Mouse (Mus musculus) limb, embryonic 15.5 days (tissue): ENCODE results near the gene Ube3b. TPM values are rescaled to one million over a fixed set of nuclear protein-coding genes. Genes with fewer than 3 reads are reported as not detected.
A peak's percentile ranks its signal among the peaks of the same experiment; 100 is the strongest.

Source experiments
- ATAC-seq: fragments of 200-750 bp; cut with Nextera tagmentation; 2 replicates; pipeline ENCODE4 v1.8.0; 2017; ENCODE audit warnings: low read depth, moderate TSS enrichment; ENCODE audit not compliant: insufficient number of reproducible peaks, low FRiP score, low TSS enrichment
- H3K27ac ChIP-seq: fragments of 300-500 bp; sonication (generic); 2 replicates; pipeline ENCODE4 v1.5.1; 2015; ENCODE audit warnings: moderate library complexity, mild to moderate bottlenecking, inconsistent platforms
- H3K27me3 ChIP-seq: fragments of 300-500 bp; sonication (generic); 2 replicates; pipeline ENCODE4 v1.6.1; 2015; ENCODE audit warnings: inconsistent platforms
- H3K36me3 ChIP-seq: fragments of 300-500 bp; sonication (generic); 2 replicates; pipeline ENCODE4 v1.6.1; 2015; ENCODE audit warnings: inconsistent platforms
- H3K4me1 ChIP-seq: fragments of 300-500 bp; sonication (generic); 2 replicates; pipeline ENCODE4 v1.6.1; 2015; ENCODE audit warnings: inconsistent platforms
- H3K4me2 ChIP-seq: fragments of 300-500 bp; sonication (generic); 2 replicates; pipeline ENCODE4 v1.6.1; 2015; ENCODE audit warnings: mild to moderate bottlenecking, inconsistent platforms
- H3K4me3 ChIP-seq: fragments of 300-500 bp; sonication (generic); 2 replicates; pipeline ENCODE4 v1.5.1; 2015; ENCODE audit warnings: mild to moderate bottlenecking, inconsistent platforms
- H3K9ac ChIP-seq: fragments of 300-500 bp; sonication (generic); 2 replicates; pipeline ENCODE4 v1.6.1; 2015; ENCODE audit warnings: inconsistent platforms
- H3K9me3 ChIP-seq: fragments of 300-500 bp; sonication (generic); 2 replicates; pipeline ENCODE4 v1.6.1; 2016; ENCODE audit warnings: inconsistent platforms
- WGBS: fragments of 180-500 bp; shearing (Covaris S2); methylation state at CpG from one replicate; pipeline ENCODE4 v1.1.7; 2015; 5-methylcytosine and 5-hydroxymethylcytosine counted together
- polyA plus RNA-seq: library from polyadenylated mRNA; unstranded; fragments of >200 nt; fragmentation: Nextera tagmentation; extraction: Ambion mirVana; gene quantifications from 2 replicates; pipeline ENCODE4 v1.2.1, GENCODE M21; 2015

The Ube3b gene
- polyA plus RNA-seq, 1 experiment from 2014 or later: 41.9 TPM

DNA sequence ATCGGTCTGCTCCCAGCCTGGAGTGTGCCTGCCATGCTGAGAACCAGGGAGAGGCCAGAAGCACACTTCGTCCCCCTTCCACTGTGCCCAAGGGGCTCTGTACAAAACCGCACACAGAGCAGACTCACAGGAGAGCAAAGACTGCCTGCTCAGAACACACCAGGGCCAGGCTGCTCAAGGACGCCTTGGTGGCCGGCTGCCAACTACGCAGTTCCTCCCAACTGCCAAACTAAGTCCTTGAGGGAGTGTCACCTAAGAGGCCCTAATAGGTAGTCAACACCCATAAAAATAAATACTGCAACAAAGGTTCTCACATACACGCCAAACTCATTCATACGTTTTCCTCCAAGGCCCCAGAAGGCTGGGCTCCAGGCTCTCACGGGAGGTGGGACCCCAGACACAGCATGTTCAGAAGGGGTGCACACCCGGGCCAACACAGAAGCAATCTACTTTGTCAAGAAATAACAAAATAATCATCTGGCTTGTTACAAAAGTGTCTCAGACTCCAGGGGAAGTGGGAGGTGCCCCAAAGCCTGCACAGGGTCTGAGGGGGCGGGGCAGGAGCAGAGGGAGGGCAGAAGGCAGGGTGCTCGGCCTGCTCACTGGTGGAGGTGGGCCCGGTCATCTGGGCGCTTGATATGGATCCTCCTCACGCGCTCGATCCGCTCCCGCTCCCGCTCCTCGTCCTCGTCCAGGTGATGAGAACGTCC lies 15.2 kb upstream of the Ube3b start:
- 74% methylated on average over 23 of the region's 23 CpGs for WGBS
- no peak overlapping the region for H3K4me2 ChIP-seq
- H3K4me3 ChIP-seq: no peak overlapping the region
- peak overlapping the region; percentile 67 for H3K27ac ChIP-seq
- peaks cover 35% of the 10 kb centered on the region for H3K4me1 ChIP-seq
- no peak overlapping the region for H3K9ac ChIP-seq
- ATAC-seq: peak; percentile 50; the same call in 1 of the 2 replicates
- H3K27me3 ChIP-seq: no peaks in the 10 kb centered on the region
- H3K9me3 ChIP-seq: no peaks in the 10 kb centered on the region
- H3K36me3 ChIP-seq: peaks cover 95% of the 10 kb centered on the region

DNA sequence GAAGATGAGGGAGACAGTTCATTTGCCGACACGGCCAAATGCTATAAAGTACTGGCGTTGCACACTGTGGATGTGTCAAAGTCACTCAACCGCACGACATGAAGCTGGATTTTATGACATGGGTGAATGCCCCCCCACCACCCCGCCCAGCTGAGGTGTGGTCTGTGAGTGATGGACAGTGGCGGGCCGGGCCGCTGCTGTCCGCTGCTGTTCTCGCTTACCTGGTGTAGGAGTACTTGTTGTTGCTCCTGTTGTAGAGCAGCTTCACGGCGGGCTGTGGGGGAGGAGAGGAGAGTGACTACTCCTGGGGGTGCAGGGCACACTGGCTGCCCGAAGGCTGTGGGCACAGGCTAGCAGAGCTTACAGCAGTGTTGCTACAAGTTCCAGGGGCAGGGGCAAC lies 12.3 kb upstream of the Ube3b start:
- peaks cover 84% of the 10 kb centered on the region for H3K36me3 ChIP-seq
- H3K9ac ChIP-seq: no peak overlapping the region
- ATAC-seq: no peak
- H3K9me3 ChIP-seq: no peaks in the 10 kb centered on the region
- H3K4me2 ChIP-seq: no peak overlapping the region
- no peak overlapping the region for H3K4me3 ChIP-seq
- WGBS: 85% methylated on average over 14 of the region's 14 CpGs
- peaks cover 64% of the 10 kb centered on the region for H3K4me1 ChIP-seq
- H3K27me3 ChIP-seq: no peaks in the 10 kb centered on the region
- no peak overlapping the region for H3K27ac ChIP-seq

DNA sequence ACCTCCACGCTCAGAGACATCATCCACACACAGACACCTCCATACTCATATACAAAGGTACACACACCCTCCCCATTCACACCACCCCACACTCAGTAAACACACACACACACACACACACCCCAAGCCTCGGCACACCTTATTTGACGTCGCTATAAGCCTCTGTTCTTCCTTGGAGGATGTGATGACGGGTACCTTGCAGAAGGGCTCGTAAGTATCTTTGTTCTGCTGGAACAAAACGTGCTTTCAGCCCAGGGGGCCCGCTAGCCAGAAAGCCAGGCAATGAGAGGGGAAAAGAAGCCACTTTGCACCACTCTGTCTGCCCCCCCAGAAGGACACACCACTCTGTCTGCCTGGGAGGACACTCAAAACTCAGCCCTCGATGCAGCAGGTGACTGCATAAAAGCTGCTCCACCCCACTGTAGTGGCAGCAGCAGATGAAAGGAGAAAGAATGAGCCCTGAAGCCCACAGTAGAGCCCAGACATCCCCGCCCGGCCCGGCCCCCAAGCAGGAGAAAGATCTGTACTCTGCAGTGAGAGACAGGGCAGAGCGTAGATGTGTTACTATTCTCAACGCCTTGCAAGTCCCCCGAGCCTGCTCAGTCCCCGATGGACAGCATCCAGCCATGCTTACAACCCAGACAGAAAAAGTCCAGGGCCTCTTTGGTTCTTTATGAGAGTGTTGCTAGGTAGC lies 11.5 kb upstream of the Ube3b start:
- Histone ChIP-seq H3K9me3 (no peaks in the 10 kb centered on the region), H3K4me2 (no peak overlapping the region), H3K4me3 (no peak overlapping the region), H3K27ac (peak overlapping the region; percentile 90; the same call in 1 of the 2 replicates), H3K27me3 (no peaks in the 10 kb centered on the region), H3K36me3 (peaks cover 84% of the 10 kb centered on the region), H3K9ac (no peak overlapping the region), H3K4me1 (peaks cover 67% of the 10 kb centered on the region)
- ATAC-seq: no peak
- whole genome bisulfite sequencing: 84% methylated on average over 16 of the region's 16 CpGs

DNA sequence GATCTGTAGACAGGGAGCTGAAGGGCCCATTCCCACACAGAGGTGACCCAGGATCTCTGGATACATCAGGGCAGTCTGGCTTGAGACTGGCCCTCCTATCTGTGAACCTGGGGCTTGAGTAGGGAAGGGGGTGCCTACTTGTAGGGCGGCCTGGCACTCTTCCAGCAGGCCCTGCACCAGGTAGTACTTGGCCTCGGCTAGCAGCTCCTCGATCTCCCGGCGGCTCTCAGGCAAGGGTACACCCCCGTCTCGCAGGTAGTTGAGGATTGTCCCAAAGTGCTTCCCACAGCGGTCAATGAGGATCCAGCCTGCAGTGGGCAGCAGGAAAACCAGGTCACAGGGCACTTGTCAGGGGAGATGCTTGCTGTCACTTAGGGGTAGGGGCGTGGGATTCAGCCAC lies 10.5 kb upstream of the Ube3b start:
- Histone ChIP-seq H3K27ac (peak overlapping the region; percentile 90), H3K9ac (no peak overlapping the region), H3K9me3 (no peaks in the 10 kb centered on the region), H3K4me2 (peak overlapping the region; percentile 19; the same call in 1 of the 2 replicates), H3K27me3 (no peaks in the 10 kb centered on the region), H3K36me3 (peaks cover 86% of the 10 kb centered on the region), H3K4me3 (no peak overlapping the region), H3K4me1 (peaks cover 71% of the 10 kb centered on the region)
- ATAC-seq: no peak
- 58% methylated on average over 9 of the region's 9 CpGs for WGBS

DNA sequence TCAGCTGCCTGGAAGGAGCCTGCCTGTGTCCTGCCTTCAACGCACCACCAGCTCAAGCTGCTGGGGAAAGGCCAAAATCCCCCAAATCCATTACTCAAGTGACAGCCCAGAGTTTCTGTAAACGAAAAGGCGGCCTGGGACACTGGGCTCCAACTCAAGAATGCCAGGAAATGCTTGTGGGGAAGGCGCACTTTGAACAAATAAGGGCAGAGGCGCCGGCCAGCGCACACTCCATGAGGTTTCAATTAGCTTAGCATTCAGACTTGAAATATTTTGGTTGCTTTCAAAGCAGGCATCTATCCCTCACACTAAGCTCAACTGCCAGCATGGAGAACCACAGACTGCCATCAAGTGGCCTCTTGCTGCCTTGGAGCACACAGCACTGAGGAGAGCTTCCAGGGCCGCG lies 10.0 kb upstream of the Ube3b start:
- Histone ChIP-seq H3K4me1 (peaks cover 67% of the 10 kb centered on the region), H3K4me2 (peak overlapping the region; percentile 19), H3K4me3 (no peak overlapping the region), H3K36me3 (peaks cover 85% of the 10 kb centered on the region), H3K27ac (peak overlapping the region; percentile 90), H3K9me3 (no peaks in the 10 kb centered on the region), H3K27me3 (no peaks in the 10 kb centered on the region), H3K9ac (no peak overlapping the region)
- ATAC-seq: peak; percentile 43; the same call in 1 of the 2 replicates
- WGBS: 23% methylated on average over 9 of the region's 9 CpGs

DNA sequence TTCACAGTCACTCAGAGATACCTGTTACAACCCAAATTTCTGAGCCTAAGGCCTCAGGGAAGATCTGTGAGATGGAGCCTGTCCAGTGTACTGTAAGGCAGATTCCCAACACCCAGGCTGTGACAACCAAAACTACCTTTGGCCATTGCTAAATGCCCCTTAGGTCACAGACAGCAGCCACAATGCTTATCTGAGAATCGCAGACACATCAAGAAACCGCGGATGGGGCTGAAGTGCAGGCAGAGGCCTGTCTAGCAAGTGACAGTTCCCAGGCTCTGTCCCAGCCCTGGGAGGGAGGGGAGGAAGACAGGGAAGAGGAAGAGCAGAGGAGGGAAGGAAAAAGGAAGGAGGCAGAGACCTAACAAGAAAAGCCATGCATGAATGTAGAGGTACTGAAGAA lies 9.1 kb upstream of the Ube3b start:
- Histone ChIP-seq H3K27me3 (no peaks in the 10 kb centered on the region), H3K4me1 (peaks cover 69% of the 10 kb centered on the region), H3K9ac (no peak overlapping the region), H3K4me2 (peak overlapping the region; percentile 24; the same call in 1 of the 2 replicates), H3K4me3 (no peak overlapping the region), H3K27ac (peak overlapping the region; percentile 90), H3K9me3 (no peaks in the 10 kb centered on the region), H3K36me3 (peaks cover 82% of the 10 kb centered on the region)
- 34% methylated on average over 3 of the region's 3 CpGs for WGBS
- no peak for ATAC-seq

DNA sequence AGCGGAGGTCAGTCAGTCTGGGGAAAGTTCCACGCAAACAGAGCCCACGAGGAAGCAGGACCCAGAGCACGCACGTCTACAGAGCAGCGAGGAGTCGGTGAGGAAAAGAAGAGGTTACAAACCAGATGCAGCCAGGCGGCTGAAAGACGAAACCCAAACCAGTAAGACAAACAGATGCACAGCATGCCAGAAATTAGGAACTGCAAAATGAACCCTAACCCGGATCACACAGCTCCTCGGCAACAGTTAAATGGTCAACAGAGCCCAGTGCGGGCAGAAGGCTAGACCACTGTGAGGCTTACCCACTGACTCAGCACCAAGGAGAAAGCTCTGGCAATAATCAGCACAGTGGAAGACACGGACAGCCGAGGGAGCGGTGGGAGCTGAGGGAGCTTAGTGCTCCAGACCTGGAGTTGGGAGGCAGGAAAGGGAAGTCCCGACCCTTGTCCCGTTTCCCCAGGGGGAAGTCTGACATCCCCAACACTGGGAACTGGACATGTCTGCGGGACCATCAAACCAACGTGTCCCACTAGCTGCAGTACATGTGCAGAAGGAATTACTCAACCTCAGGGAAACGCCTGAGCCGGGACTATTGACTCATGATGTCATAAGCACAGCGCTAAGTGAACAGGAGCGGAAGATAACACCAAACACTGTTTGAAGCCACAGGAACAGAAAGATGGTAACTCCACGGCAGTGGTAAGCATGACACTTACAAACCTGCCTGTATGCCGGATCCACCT lies 8.5 kb upstream of the Ube3b start:
- Histone ChIP-seq H3K4me2 (peak overlapping the region; percentile 24; the same call in 1 of the 2 replicates), H3K4me3 (peak overlapping the region; percentile 4; the same call in 1 of the 2 replicates), H3K36me3 (peaks cover 78% of the 10 kb centered on the region), H3K9ac (no peak overlapping the region), H3K9me3 (no peaks in the 10 kb centered on the region), H3K27me3 (no peaks in the 10 kb centered on the region), H3K27ac (peak overlapping the region; percentile 90), H3K4me1 (peaks cover 73% of the 10 kb centered on the region)
- WGBS: 52% methylated on average over 25 of the region's 25 CpGs
- no peak for ATAC-seq

DNA sequence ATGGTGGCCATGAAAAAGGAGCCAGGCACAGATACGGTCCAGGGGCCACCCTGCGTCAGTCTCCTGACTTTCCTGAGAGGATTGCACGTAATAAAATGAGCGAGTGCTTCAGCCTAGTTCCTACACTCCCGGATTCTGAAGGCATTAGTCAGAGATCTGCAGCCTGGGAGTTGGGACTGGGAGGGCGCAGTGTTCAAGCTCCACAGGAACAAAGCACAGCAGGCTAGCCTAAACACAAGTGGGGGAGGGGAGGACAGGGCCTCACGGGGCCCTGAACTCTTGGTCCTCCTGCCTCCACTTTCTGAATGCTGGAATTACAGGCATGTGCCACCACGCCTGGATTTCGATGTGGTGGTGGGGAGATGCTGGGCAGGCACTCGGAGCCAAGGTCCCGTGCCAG lies 7.8 kb upstream of the Ube3b start:
- peaks cover 71% of the 10 kb centered on the region for H3K36me3 ChIP-seq
- H3K27me3 ChIP-seq: no peaks in the 10 kb centered on the region
- WGBS: 21% methylated on average over 11 of the region's 11 CpGs
- H3K4me2 ChIP-seq: peak overlapping the region; percentile 6; the same call in 1 of the 2 replicates
- peaks cover 78% of the 10 kb centered on the region for H3K4me1 ChIP-seq
- no peaks in the 10 kb centered on the region for H3K9me3 ChIP-seq
- no peak; the same call in 1 of the 2 replicates for ATAC-seq
- H3K9ac ChIP-seq: no peak overlapping the region
- H3K4me3 ChIP-seq: peak overlapping the region; percentile 4; the same call in 1 of the 2 replicates
- H3K27ac ChIP-seq: peak overlapping the region; percentile 90

DNA sequence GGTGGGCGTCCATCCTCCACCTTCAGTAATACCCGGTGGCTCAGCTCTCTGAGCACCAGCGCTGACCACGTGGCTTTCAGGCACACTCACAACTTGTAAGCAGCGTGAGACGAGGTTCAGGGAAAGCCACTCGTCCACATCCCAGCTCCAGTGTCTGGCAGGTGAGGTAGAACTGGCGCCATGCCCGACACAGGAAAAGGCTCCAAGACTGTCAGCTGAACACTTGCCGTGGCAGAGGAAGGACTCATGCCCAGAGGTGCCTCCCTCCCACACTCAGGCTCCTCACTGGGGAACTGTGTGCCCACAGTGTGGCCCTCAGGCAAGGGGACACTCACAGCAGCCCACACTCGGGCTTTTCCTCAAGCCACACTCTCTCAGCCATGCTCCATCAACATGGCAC lies 7.2 kb upstream of the Ube3b start:
- Histone ChIP-seq H3K27me3 (no peaks in the 10 kb centered on the region), H3K4me2 (0 out of 2 replicates have a peak overlapping the region, but pooled peaks have one; percentile 6), H3K36me3 (peaks cover 65% of the 10 kb centered on the region), H3K9me3 (no peaks in the 10 kb centered on the region), H3K9ac (no peak overlapping the region), H3K4me1 (peaks cover 84% of the 10 kb centered on the region), H3K27ac (peak overlapping the region; percentile 90), H3K4me3 (no peak overlapping the region)
- no peak for ATAC-seq
- WGBS: 53% methylated on average over 11 of the region's 11 CpGs

DNA sequence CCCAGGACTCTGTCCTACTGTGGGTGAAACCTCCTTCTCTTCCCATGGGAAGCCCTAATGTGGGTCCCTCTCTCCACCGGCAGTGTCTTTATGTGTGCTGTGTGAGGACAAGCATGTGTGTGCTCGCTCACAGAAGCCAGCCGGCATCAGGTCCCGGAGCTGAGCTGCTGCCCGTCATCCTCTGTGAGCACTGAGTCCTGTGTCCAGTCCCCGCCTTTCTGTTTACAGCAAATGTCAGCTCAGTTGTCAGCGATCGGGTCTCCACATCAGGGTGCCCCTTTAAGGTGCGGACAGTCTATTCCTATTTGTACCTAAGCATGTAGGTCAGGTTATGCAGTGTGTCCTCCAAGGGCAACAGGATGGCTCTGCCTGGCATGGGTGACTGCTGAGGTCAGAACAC lies 6.8 kb upstream of the Ube3b start:
- Histone ChIP-seq H3K9ac (no peak overlapping the region), H3K27ac (peak overlapping the region; percentile 90; the same call in 1 of the 2 replicates), H3K27me3 (no peaks in the 10 kb centered on the region), H3K4me3 (no peak overlapping the region), H3K4me2 (no peak overlapping the region), H3K4me1 (peaks cover 88% of the 10 kb centered on the region), H3K9me3 (no peaks in the 10 kb centered on the region), H3K36me3 (peaks cover 63% of the 10 kb centered on the region)
- WGBS: 94% methylated on average over 9 of the region's 9 CpGs
- ATAC-seq: no peak

DNA sequence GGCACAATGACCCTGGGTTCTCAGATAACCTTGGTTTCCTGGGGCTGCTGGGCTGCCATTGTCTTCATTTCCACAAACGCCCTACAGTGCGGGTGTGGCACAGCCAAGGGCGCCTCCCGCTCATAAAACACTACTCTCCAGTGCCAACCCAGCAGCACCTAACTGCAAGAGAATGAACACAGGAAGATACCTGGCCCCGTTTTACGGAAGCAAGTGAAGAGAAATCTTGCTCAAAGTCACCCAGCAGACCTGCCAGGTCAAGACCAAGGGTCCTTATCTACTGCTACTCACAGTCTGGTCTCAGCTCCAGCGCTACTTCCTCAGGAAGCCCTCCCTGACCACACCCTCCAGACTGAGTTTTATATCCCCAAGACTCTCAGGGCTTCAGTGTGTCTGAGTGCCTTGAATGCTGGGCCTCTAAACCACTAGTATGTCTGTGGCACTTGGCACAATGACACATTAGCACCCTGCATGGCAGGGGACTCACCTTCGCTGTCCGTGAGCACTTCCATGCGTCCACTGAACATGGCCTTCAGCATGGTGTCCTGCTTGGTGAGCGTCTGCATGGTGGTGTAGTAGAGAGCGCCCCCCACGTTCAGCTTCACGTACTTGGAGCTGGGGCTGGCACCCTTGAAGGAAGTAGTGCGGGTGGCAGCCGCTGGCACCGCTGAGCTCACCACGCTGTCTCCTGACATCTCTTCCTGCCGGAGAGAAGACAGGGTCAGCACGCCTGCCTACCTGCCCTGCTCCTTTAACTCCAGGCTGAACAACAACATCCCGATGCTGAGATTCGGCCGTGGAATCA lies 5.8 kb upstream of the Ube3b start:
- Histone ChIP-seq H3K9me3 (no peaks in the 10 kb centered on the region), H3K27me3 (no peaks in the 10 kb centered on the region), H3K27ac (no peak overlapping the region), H3K9ac (no peak overlapping the region), H3K4me3 (no peak overlapping the region), H3K36me3 (peaks cover 52% of the 10 kb centered on the region), H3K4me2 (no peak overlapping the region), H3K4me1 (peaks cover 89% of the 10 kb centered on the region)
- no peak for ATAC-seq
- 90% methylated on average over 23 of the region's 23 CpGs for WGBS
